Mouse (Mus musculus) lung, postnatal 0 days (tissue): ENCODE measurements around the gene Paqr3.

ENCODE experiments used
- CTCF ChIP-seq: IDR thresholded peaks from 2 replicates; pipeline ENCODE4 v1.5.1; 2016; ENCODE audit warnings: antibody characterized with exemption, mild to moderate bottlenecking
- EP300 ChIP-seq: IDR thresholded peaks from 2 replicates; pipeline ENCODE4 v1.6.1; 2016; ENCODE audit warnings: antibody characterized with exemption, mild to moderate bottlenecking, control low read depth

DNA sequence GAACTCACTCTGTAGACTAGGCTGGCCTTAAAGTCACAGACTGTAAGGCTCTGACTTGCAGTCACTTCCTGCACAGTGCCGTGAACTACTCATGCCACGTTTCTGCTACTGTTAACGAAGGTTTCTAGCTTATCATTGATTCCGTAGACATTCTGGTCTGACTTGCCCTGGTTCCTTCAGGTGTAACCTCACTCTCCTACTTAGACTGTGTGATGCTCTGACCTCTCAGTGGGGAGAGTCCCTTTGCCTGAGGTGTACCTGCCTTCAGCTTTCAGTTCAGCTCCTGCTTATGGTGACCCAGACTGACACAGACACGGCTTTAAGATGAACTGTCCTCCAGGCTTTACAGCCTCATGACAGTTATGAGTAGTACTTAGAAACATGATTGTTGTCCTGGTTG lies 57.2 kb downstream of the Paqr3 start:
- no peak for TF ChIP-seq EP300
- TF ChIP-seq CTCF, result no peak
